Mouse (Mus musculus) layer of hippocampus, adult 11-12 months (tissue): Measurements from ENCODE around the gene Plch2.
A peak's percentile ranks its signal among the peaks of the same experiment; 100 is the strongest.

Source experiments
- DNase-seq: peaks from one replicate; pipeline ENCODE4 v3.0.0; 2022; ENCODE audit warnings: low spot score

Gene Plch2

DNA sequence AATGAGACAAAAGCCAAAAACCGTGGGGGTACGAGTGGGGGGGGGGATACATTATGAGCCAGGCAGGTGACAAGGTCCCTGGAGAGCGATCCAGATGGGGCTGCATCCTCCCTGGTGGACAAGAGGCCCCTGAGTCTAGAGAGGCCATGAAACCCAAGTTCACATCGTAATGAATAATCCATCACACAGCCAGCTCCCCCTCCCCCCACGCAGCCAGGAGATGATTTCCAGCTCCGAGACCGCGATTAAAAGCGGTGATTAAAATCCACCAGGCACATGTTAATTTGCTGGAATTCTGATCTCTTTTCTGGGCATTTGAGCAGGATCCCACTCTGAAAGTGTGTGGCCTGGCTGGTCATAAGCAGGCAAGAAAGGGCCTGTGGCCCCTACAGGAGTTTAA lies 35.8 kb downstream of the Plch2 start:
- no peak for DNase-seq

DNA sequence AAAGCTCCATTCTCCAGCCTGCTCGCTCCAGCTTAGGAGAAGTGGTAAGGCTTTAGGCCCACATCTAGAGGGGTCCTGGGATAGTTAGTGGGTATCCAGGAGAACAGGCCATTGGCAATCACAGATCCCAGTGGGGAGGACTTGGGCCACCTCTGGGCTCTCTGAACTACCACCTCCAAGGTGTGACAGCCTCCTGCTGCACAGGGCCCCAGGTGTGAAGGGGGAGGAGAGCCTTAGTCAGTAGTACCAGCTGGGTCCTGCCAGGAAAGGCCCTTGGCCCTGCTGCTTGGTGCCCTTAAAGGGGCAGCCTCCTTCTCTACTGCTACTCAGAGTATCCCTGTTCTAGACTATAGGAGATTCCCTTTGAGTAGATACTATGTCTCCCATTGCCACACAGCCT lies 36.4 kb downstream of the Plch2 start:
- no peak for DNase-seq

GRCm38 (mm10) chr4:155019336-155019847 lies 37.2 kb downstream of the Plch2 start:
- no peak for DNase-seq

DNA sequence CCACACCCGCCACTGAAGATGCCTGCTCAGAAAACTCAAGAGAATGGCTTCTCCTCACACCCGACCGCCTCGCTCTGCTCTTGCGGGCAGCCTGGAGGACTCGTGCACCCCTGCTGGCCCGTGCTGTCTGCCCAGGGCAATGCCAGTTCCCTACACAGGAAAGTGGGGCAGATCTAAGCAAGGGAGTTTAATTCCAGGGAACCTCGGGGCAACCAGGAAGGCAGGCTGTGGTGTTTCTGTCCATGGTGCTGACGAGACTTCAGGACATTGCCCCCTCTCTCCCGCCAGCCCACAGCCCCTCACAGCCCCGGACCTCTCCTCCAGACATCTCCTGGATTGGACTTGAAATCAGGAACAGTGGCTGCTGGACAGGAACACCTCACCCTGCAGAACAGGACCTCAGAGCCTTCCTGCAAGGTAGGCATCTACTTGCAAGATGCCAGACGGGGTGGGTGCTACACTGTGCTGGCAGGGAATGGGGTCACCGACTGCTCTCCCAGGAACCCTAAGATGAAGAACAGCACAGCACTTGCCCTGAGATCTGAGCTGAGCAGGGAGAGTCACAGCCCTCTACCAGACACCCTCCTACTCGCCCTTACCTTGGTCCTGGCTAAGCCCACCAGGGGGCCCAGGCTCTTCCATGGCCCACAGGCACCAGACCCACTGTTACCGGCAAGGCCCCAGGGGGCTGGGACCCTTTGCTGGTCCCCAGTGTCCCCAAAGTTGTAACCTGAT lies 37.8 kb downstream of the Plch2 start:
- DNase-seq: no peak

DNA sequence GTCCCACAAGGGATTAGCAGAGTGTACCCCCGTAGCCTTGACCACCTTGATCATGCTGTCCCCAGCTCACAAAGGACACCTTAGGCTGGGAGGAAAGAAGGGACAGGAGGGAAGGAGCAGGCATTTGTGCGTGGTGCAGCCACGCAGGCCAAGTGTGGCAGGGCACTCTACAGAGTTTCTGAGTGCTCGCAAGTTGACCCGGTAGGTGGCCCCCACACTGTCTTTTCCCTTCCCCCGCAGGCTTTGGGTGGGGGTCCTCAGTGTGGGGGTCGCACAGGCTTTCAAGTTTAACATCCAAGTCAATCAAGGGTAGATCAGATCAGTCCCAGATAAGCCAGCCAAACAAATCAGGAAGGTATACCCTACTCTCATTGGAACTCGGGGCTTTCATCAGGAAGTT lies 38.5 kb downstream of the Plch2 start:
- DNase-seq: no peak

GRCm38 (mm10) chr4:155017253-155017878 lies 39.2 kb downstream of the Plch2 start:
- DNase-seq: no peak

- no peak for DNase-seq
These were observed 39.8 kb downstream of the Plch2 start for GRCm38 (mm10) chr4:155016807-155017206.

DNA sequence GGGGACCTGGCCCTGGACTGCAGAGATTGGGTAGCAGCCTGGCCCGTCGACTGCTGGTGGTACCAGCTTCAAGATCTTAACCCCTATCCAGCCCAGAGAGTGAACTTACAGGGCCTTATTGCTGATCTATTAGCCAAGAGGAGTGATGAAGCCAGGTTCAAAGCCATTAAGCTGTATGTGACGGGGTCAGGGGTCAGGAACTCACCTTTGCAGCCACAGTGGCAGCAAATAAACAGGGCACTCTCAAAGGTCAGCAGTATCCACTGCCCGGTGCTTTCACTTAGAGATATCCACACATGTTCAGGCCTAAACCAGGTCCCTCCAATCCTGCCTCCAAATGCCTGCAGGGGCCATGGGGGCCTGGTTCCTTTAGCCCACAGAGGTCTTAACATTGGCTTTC lies 41.0 kb downstream of the Plch2 start:
- DNase-seq: no peak

GRCm38 (mm10) chr4:155014791-155015190 lies 41.8 kb downstream of the Plch2 start:
- peak; percentile 56 for DNase-seq

DNA sequence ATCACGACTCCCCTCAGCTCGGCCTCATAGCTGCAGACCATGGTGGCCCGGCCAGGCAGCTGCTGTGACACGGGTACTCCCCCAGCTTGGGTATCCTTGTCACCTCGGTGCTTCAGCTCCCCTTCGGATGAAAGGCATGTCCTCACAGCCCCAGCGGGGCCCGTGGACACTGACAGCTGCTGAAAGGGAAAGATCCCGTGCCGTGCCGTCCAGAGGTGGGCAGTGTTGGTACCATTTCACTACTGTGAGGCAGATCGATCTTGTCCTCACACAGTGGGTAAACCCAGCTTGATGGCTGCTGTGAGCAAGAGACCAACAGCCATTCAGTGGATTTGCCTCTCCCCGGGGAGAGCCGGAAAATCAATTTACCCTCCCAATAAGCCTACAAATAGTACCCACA lies 42.3 kb downstream of the Plch2 start:
- no peak for DNase-seq

- DNase-seq: peak; percentile 60
These were observed 43.8 kb downstream of the Plch2 start for GRCm38 (mm10) chr4:155012788-155013187.

DNA sequence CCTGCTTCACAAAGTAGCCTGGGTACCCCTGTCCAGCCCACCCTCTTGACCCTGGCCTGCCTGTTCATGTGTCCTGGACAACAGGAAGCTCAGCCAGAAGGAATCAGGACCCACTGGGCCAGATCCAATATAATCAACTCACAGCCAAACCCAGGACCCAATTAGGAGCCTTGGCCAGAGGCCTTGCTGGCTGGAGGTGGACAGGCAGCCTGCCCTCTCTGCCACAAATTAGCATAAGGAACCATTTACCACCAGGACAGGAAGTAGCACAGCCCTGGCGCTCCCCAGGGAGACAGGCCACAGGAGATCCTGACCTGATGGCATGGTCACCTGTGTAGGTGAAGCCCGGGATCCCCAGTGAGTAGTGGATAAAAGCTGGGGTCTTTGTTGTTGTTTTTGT lies 44.5 kb downstream of the Plch2 start:
- no peak for DNase-seq

DNA sequence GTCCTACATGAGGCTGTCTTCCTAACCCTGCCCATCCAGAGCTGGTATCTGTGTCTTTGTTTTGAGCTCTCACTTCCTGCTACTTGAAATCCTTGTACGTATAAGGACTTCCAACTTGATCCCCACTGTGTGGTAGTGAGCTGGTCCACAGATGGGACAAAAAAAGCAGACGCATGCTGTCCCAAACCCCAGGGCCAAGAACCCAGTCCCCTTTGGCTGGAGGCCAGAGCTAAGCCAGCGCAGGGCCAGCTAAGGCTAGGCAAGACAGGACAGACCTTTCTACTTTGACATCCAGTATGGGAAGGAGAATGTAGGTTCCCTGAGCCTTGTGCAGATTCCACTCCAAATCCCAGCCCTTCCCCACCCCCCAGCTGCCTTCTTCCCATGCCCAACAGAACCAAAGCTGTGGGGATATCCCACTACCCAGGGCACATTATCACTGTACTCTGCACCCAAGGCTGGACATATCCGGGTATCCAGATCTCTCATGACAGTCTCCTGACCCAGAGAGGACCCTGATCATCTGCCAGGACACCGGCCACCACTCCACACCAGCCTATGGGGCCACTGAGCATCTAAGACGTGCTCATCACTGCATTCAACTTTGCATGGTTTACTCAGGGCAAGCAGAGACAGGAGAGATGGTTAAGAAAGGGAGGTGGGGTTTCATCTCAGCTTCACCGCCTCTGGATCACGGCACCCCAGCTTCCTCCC lies 45.1 kb downstream of the Plch2 start:
- no peak for DNase-seq

DNA sequence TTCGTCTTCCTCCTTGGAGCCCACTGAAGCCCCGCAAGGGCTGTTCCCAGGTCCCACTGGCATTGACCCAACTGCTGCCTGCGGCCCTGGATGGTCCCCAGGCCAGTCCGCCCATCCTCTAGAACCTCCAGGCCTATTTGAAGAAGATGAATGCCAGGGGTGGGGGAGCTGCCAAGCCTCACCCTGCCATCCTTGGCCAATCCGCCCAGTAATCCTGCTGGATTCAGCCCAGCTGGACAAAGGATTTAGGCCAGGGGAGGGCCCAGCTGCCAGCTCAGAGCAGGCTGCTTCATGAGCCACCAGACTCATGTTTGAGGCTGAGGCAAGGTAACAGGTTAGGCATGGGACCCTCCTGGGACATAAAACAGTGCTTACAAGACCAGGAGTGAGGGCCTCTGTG lies 45.7 kb downstream of the Plch2 start:
- peak; percentile 54 for DNase-seq

GRCm38 (mm10) chr4:155009216-155009615 lies 47.4 kb downstream of the Plch2 start:
- no peak for DNase-seq

DNA sequence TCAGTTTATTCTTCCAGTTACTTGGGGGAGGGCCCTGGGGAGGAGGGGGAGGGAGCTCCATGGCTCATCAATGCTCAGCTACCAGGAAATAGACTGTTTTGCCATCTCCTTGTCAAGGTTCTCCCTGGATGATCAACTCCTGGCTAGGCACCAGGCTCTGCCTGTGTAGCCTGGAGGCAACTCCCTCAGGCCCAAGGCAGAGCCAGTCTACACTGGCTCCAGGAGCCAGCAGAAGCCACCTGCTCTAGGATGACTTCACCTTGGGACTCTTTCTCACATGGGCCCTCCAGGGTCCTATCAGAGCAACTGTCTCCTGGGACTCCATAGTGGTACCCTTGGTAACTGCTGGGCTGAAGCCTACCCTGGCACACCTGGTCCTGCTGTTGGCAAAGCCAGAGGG lies 48.5 kb downstream of the Plch2 start:
- no peak for DNase-seq

DNA sequence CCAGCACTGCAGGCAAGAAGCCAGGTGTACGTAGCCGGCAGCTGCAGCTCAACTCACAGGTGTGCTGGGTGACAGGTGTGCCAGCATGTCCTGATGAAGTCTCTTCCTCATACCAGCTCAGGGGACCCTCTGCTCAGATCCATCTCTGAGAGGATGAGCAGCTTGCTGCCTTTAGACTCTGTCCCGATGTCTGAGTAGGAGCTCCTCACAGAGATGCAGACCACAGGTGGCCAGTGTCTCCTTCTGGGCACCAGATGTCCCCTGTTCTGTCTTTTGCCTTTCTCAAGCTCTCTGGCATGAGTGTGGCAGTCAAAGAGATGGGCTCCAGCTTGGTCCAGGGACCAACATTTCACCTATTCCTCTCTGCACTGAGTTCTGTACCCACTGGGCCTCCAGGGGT lies 48.9 kb downstream of the Plch2 start:
- no peak for DNase-seq

DNA sequence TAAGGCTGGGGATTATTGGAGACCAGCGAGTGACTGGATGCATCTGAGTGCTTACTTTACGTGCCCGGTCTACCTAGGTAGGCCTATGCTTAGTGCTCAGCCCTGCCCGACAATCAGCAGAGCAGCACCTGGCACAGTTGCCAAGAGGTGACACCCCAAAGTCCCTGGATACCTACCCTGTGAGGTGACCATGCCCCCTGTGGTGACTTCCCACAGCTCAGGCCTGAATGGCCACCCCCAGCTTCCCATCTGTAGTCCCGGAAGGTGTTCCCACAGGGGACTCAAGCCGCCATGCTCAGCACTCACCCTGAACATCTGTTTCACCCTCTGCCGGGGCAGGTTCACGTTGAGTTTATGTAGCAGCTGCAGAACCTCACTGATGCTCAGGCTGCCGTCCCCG lies 50.3 kb downstream of the Plch2 start:
- DNase-seq: no peak

DNA sequence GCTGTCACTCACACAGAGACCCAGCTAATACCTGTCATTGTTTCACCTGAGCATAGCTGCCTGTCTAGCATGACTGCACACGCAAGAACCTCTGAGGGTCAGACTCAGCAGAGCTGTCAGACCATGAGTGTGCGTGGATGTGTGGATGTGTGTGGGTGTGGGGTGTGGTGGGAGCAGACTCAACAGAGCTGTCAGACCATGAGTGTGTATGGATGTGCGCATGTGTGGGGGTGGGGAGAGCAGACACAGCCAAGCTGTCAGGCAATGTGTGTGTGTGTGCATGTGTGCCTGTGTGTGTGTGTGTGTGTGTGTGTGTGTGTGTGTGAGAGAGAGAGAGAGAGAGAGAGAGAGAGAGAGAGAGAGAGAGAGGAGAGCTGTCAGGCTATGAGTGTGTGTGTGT lies 51.3 kb downstream of the Plch2 start:
- no peak for DNase-seq

- DNase-seq: no peak
These were observed 57.2 kb downstream of the Plch2 start for GRCm38 (mm10) chr4:154999379-154999778.

DNA sequence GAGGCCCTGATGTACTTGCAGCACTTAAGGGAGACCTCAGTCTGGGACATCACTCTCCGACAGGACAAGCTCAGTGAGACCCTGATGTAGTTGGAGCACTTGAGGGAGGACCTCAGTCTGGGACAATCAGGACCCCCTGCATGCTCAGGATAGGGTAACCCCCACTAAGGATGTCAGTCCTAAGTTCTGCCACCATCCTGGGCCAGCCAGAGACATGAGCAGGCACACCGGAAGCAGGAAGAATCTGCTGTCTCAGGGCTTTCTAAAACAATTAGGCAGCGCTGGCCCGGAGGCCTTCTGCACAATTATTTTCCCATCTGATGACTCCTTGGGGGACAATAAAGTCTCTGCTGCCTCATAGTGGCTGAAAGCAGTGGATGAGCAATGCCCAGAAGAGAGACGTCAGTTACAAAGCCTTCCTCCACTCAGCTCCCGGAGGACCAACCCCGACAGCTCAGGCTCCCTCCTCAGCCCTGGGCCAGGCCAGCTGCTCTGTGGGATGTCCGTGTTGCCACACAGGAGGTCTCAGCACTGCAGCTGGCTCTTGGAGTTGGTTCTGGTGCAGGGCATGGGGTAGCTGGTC lies 59.9 kb downstream of the Plch2 start:
- no peak for DNase-seq

DNA sequence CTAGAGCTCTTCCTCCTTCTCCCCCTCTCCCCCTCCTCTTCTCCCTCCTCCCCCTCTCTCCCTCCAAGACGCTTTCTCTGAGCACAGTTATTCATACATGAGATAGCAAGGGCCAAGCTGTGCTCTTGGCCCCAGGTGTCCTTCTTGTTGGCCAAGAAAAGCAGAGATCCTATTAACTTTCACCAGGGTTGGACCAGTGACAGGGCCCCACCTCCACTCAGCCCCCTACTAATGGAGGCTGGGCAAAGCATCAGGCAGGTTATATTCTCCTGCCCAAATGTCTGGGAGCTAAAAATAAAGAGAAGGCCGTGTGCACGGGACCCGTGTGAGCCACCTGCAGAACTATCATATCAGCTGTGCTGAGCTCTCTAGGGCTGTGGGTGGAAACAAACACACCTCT lies 61.7 kb downstream of the Plch2 start:
- DNase-seq: no peak

DNA sequence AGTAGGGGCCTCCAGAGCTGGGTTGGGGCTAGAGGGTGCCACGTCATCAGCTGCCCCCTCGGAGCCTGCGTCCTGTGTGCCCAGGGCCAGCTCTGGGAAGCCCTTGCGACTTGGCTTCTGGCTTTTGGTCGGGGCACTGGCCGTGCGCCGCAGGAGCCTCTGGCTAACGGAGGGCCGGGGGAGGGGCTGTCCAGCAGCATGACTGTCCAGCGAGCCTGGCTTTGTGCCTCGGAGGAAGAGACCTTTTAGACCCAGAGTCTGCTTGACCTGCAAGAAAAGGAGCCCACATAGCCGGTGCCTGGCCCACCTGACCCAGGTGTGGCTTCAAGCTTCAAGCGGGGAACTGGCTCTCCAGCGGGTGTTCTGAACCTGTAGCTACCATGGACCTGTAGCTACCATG lies 69.8 kb downstream of the Plch2 start:
- no peak for DNase-seq
